Mouse (Mus musculus) midbrain, embryonic 13.5 days (tissue): ENCODE measurements around the gene Phc1. TPM values are rescaled to one million over a fixed set of nuclear protein-coding genes. Genes with fewer than 3 reads are reported as not detected.

Source experiments
- ATAC-seq: fragments of 200-750 bp; cut with Nextera tagmentation; 2 replicates; pipeline ENCODE4 v1.8.0; 2017; ENCODE audit warnings: mild to moderate bottlenecking, moderate TSS enrichment, moderate library complexity
- H3K27ac ChIP-seq: fragments of 300-500 bp; sonication (generic); 2 replicates; pipeline ENCODE4 v1.5.1; 2015; ENCODE audit warnings: inconsistent platforms, mild to moderate bottlenecking, moderate library complexity
- H3K27me3 ChIP-seq: fragments of 300-500 bp; sonication (generic); 2 replicates; pipeline ENCODE4 v1.6.1; 2015; ENCODE audit warnings: mild to moderate bottlenecking, inconsistent platforms
- H3K36me3 ChIP-seq: fragments of 300-500 bp; sonication (generic); 2 replicates; pipeline ENCODE4 v1.6.1; 2015; ENCODE audit warnings: mild to moderate bottlenecking, inconsistent platforms
- H3K4me1 ChIP-seq: fragments of 300-500 bp; sonication (generic); replicated peaks from 2 replicates; pipeline ENCODE4 v1.6.1; 2015; ENCODE audit warnings: inconsistent platforms
- H3K4me2 ChIP-seq: fragments of 300-500 bp; sonication (generic); replicated peaks from 2 replicates; pipeline ENCODE4 v1.6.1; 2015; ENCODE audit warnings: moderate library complexity, mild to moderate bottlenecking, inconsistent platforms
- H3K4me3 ChIP-seq: fragments of 300-500 bp; sonication (generic); replicated peaks from 2 replicates; pipeline ENCODE4 v1.5.1; 2015; ENCODE audit warnings: mild to moderate bottlenecking, inconsistent platforms
- H3K9ac ChIP-seq: fragments of 300-500 bp; sonication (generic); replicated peaks from 2 replicates; pipeline ENCODE4 v1.6.1; 2015; ENCODE audit warnings: mild to moderate bottlenecking, inconsistent platforms
- H3K9me3 ChIP-seq: fragments of 300-500 bp; sonication (generic); 2 replicates; pipeline ENCODE4 v1.6.1; 2016; ENCODE audit warnings: mild to moderate bottlenecking, inconsistent platforms
- WGBS: fragments of 180-500 bp; shearing (Covaris S2); methylation state at CpG from one replicate; pipeline ENCODE4 v1.1.7; 2015; 5-methylcytosine and 5-hydroxymethylcytosine counted together
- polyA plus RNA-seq: library from polyadenylated mRNA; unstranded; fragments of >200 nt; fragmentation: Nextera tagmentation; extraction: Ambion mirVana; gene quantifications from 2 replicates; pipeline ENCODE4 v1.2.1, GENCODE M21; 2015

Gene Phc1
- polyA plus RNA-seq, 1 experiment from 2014 or later = 37.7 TPM

GRCm38 (mm10) chr6:122268561-122268960 is 71.8 kb downstream of the Phc1 start:
- Histone ChIP-seq H3K4me3 (no peak overlapping the region), H3K27ac (no peak overlapping the region), H3K27me3 (no peaks in the 10 kb centered on the region), H3K9me3 (no peaks in the 10 kb centered on the region), H3K4me2 (no peak overlapping the region), H3K36me3 (no peaks in the 10 kb centered on the region), H3K9ac (no peak overlapping the region), H3K4me1 (no peaks in the 10 kb centered on the region)
- ATAC-seq = 0 out of 2 replicates have a peak, but pooled peaks have one; percentile 37
- 75% methylated on average over 3 of the region's 3 CpGs for WGBS

Other genes starting within 250 kb of the Phc1 start
- 0.87 and 1.3 TPM in 2 replicates for gene Klrg1, start 57.7 kb downstream of the Phc1 start, polyA plus RNA-seq
- 61.6 and 64.2 TPM in 2 replicates for gene M6pr, start 31.8 kb downstream of the Phc1 start, polyA plus RNA-seq
- gene Rimklb, start 158.2 kb upstream of the Phc1 start, polyA plus RNA-seq = 98.2 and 104 TPM in 2 replicates
- 1.7 and 1.8 TPM in 2 replicates for gene Mfap5, start 165.3 kb upstream of the Phc1 start, polyA plus RNA-seq
- gene Aicda, start 213.2 kb upstream of the Phc1 start, polyA plus RNA-seq = 0.34 and 0.47 TPM in 2 replicates